Mouse (Mus musculus) adrenal gland, postnatal 36 days (tissue): ENCODE data around the gene Tbc1d10c. TPM values are rescaled to one million over a fixed set of nuclear protein-coding genes. Genes with fewer than 3 reads are reported as not detected.

Experiments used
- DNase-seq, 2 experiments: peaks; one replicate each; pipeline ENCODE4 v3.0.0; 2021; ENCODE audit warnings: mixed read lengths in 1 of 2
- total RNA-seq, 2 experiments: library from RNA; stranded (reverse); gene quantifications; 2 replicates each; pipeline ENCODE4 v1.2.3; 2021

Tbc1d10c gene
- total RNA-seq, 2 experiments from 2014 or later = 0.70 to 1.0 TPM

GRCm38 (mm10) chr19:4216041-4216685 lies 25.1 kb upstream of the Tbc1d10c start:
- peak; percentile 51 to 67 for DNase-seq

GRCm38 (mm10) chr19:4215451-4215840 lies 24.4 kb upstream of the Tbc1d10c start:
- no peak for DNase-seq

- DNase-seq = peak; percentile 48 to 62
Measured at GRCm38 (mm10) chr19:4214771-4215450, 23.8 kb upstream of the Tbc1d10c start.

GRCm38 (mm10) chr19:4214071-4214770 lies 23.1 kb upstream of the Tbc1d10c start, which contains the start of the genes Clcf1 and AC109138.7:
Gene Clcf1 (plus strand): TSS chr19:4214238.
Gene AC109138.7 (plus strand): TSS chr19:4214357.
- DNase-seq = peak; percentile 63 to 81

GRCm38 (mm10) chr19:4213524-4213974 lies 22.5 kb upstream of the Tbc1d10c start:
- peak; percentile 72 to 78 for DNase-seq

GRCm38 (mm10) chr19:4211891-4212588 lies 21.0 kb upstream of the Tbc1d10c start:
- DNase-seq = no peak

GRCm38 (mm10) chr19:4208563-4208962 lies 17.5 kb upstream of the Tbc1d10c start:
- DNase-seq = peak in 1 of 2 experiments; percentile 53

- DNase-seq = peak; percentile 82 to 84
Measured at GRCm38 (mm10) chr19:4206971-4207370, 15.9 kb upstream of the Tbc1d10c start.

- no peak for DNase-seq
Measured at GRCm38 (mm10) chr19:4204889-4205288, 13.8 kb upstream of the Tbc1d10c start.

- no peak for DNase-seq
Measured at GRCm38 (mm10) chr19:4203604-4204326, 12.7 kb upstream of the Tbc1d10c start.

- no peak for DNase-seq
Measured at GRCm38 (mm10) chr19:4203148-4203547, 12.1 kb upstream of the Tbc1d10c start.

- no peak for DNase-seq
Measured at GRCm38 (mm10) chr19:4202149-4202548, 11.1 kb upstream of the Tbc1d10c start.

GRCm38 (mm10) chr19:4201291-4201909 lies 10.3 kb upstream of the Tbc1d10c start, which contains the start of gene Rad9a:
Gene Rad9a (minus strand): TSS chr19:4201662.
- peak; percentile 95 to 98 for DNase-seq

- no peak for DNase-seq
Measured at GRCm38 (mm10) chr19:4197180-4197579, 6.1 kb upstream of the Tbc1d10c start.

GRCm38 (mm10) chr19:4196548-4196947 lies 5.5 kb upstream of the Tbc1d10c start:
- peak in 1 of 2 experiments; percentile 53 for DNase-seq

- no peak for DNase-seq
Measured at GRCm38 (mm10) chr19:4196048-4196447, 5.0 kb upstream of the Tbc1d10c start.

- peak in 1 of 2 experiments; percentile 57 for DNase-seq
Measured at GRCm38 (mm10) chr19:4194776-4195650, 3.9 kb upstream of the Tbc1d10c start.

- peak; percentile 47 to 62 for DNase-seq
Measured at GRCm38 (mm10) chr19:4194021-4194724, 3.1 kb upstream of the Tbc1d10c start.

GRCm38 (mm10) chr19:4193129-4193528 lies 2.0 kb upstream of the Tbc1d10c start:
- DNase-seq = no peak
